8 mouse cellular contexts compared by ENCODE assay signal in the genomic region with DNA sequence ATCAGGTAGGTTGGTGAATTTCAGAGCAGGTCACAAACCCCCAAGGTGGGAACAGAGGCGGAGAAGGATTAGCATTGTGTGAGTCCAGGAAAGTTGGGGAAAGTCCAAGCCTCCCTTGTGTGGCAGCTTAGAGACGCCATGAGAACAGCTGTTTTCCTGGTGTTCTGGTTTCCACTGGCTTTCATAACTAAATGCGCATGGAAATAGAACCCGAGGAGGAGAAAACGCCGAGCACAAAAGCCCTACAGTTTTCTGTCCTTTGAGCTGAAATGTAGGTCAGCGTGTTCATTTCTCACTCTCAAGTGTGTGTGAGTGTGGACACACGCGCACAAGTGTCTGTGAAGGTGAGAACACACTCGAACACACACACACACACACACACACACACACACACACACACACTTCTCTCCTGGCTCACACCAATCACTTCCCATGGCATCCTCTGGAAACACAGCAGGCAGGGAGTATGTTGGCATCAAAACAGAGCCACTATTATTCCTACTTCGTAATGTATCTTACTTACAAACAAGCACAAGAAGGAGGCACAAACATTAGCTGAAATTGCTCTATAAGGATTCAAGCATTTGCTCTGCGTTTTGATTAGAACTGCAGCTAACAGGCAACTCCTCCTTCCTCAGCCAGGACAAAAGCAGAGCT. TPM values are rescaled to one million over a fixed set of nuclear protein-coding genes. Genes with fewer than 3 reads are reported as not detected.
DNase-seq lines count a peak whose midpoint lies in the region; ATAC-seq lines count a peak whose summit lies in the region.

No protein-coding gene starts in this region.

- H3K9ac ChIP-seq in heart, embryonic 13.5 days = no peak overlapping the region
- H3K9ac ChIP-seq in embryonic facial prominence, embryonic 12.5 days = no peak overlapping the region
- H3K9ac ChIP-seq in kidney, embryonic 16.5 days (replicated peaks; ENCODE audit: low read length) = no peak overlapping the region
- no peak overlapping the region for H3K9ac ChIP-seq in midbrain, embryonic 12.5 days (replicated peaks)
- no peak overlapping the region for H3K9ac ChIP-seq in heart, embryonic 11.5 days (ENCODE audit: low read depth, low read length)

- DNase-seq in heart, adult 11 months = no peak
- no peak for DNase-seq in spleen, adult 18-20 months
- no peak for DNase-seq in cerebellum, adult 11-12 months

- peak overlapping the region; percentile 8 for H3K27ac ChIP-seq in heart, embryonic 13.5 days (replicated peaks)
- peak overlapping the region; percentile 80 for H3K27ac ChIP-seq in embryonic facial prominence, embryonic 12.5 days
- peak overlapping the region; percentile 65 for H3K27ac ChIP-seq in kidney, embryonic 16.5 days (ENCODE audit: low read length)
- no peak overlapping the region for H3K27ac ChIP-seq in midbrain, embryonic 12.5 days (replicated peaks)
- H3K27ac ChIP-seq in heart, embryonic 11.5 days (ENCODE audit: low read depth, low read length) = no peak overlapping the region

- WGBS in heart, embryonic 13.5 days = 70% methylated on average over 12 of the region's 12 CpGs
- 49% methylated on average over 12 of the region's 12 CpGs for WGBS in embryonic facial prominence, embryonic 12.5 days
- WGBS in kidney, embryonic 16.5 days = 65% methylated on average over 12 of the region's 12 CpGs
- WGBS in midbrain, embryonic 12.5 days = 45% methylated on average over 12 of the region's 12 CpGs
- 72% methylated on average over 12 of the region's 12 CpGs for WGBS in heart, embryonic 11.5 days (ENCODE audit: insufficient replicate concordance)

- no peaks in the 10 kb centered on the region for H3K36me3 ChIP-seq in heart, embryonic 13.5 days
- H3K36me3 ChIP-seq in embryonic facial prominence, embryonic 12.5 days = no peaks in the 10 kb centered on the region
- H3K36me3 ChIP-seq in kidney, embryonic 16.5 days (ENCODE audit: insufficient read depth, low read length) = no peaks in the 10 kb centered on the region
- no peaks in the 10 kb centered on the region for H3K36me3 ChIP-seq in midbrain, embryonic 12.5 days
- H3K36me3 ChIP-seq in heart, embryonic 11.5 days (ENCODE audit: control insufficient read depth, insufficient read depth, low read length) = no peaks in the 10 kb centered on the region

- no peaks in the 10 kb centered on the region for H3K27me3 ChIP-seq in heart, embryonic 13.5 days (replicated peaks)
- no peaks in the 10 kb centered on the region for H3K27me3 ChIP-seq in embryonic facial prominence, embryonic 12.5 days
- H3K27me3 ChIP-seq in kidney, embryonic 16.5 days (ENCODE audit: insufficient read depth, low read length) = no peaks in the 10 kb centered on the region; the same call in 1 of the 2 replicates
- H3K27me3 ChIP-seq in midbrain, embryonic 12.5 days = 0 out of 2 replicates have a peak, but pooled peaks cover 3% of the 10 kb centered on the region
- no peaks in the 10 kb centered on the region for H3K27me3 ChIP-seq in heart, embryonic 11.5 days (ENCODE audit: control insufficient read depth, insufficient read depth, low read length)

- H3K9me3 ChIP-seq in heart, embryonic 13.5 days = no peaks in the 10 kb centered on the region
- H3K9me3 ChIP-seq in embryonic facial prominence, embryonic 12.5 days = no peaks in the 10 kb centered on the region
- H3K9me3 ChIP-seq in kidney, embryonic 16.5 days (ENCODE audit: low read length) = no peaks in the 10 kb centered on the region
- no peaks in the 10 kb centered on the region for H3K9me3 ChIP-seq in midbrain, embryonic 12.5 days
- no peaks in the 10 kb centered on the region for H3K9me3 ChIP-seq in heart, embryonic 11.5 days (replicated peaks; ENCODE audit: control insufficient read depth, low read length)

- no peak overlapping the region for H3K4me2 ChIP-seq in heart, embryonic 13.5 days
- H3K4me2 ChIP-seq in embryonic facial prominence, embryonic 12.5 days (replicated peaks) = no peak overlapping the region
- no peak overlapping the region for H3K4me2 ChIP-seq in kidney, embryonic 16.5 days (replicated peaks; ENCODE audit: low read depth, low read length)
- no peak overlapping the region for H3K4me2 ChIP-seq in midbrain, embryonic 12.5 days (replicated peaks)
- no peak overlapping the region for H3K4me2 ChIP-seq in heart, embryonic 11.5 days

- H3K4me1 ChIP-seq in heart, embryonic 13.5 days = peaks cover 31% of the 10 kb centered on the region
- peaks cover 26% of the 10 kb centered on the region; the same call in 1 of the 2 replicates for H3K4me1 ChIP-seq in embryonic facial prominence, embryonic 12.5 days
- peaks cover 9% of the 10 kb centered on the region for H3K4me1 ChIP-seq in kidney, embryonic 16.5 days (ENCODE audit: insufficient read depth, low read length)
- H3K4me1 ChIP-seq in midbrain, embryonic 12.5 days = peaks cover 23% of the 10 kb centered on the region
- peaks cover 15% of the 10 kb centered on the region for H3K4me1 ChIP-seq in heart, embryonic 11.5 days (ENCODE audit: control insufficient read depth, insufficient read depth, low read length)

- ATAC-seq in heart, embryonic 13.5 days (ENCODE audit: extremely low read depth, insufficient number of reproducible peaks, low FRiP score, low TSS enrichment) = no peak
- no peak; the same call in 1 of the 2 replicates for ATAC-seq in embryonic facial prominence, embryonic 12.5 days (ENCODE audit: insufficient number of reproducible peaks, insufficient read depth, low FRiP score, low TSS enrichment)
- no peak for ATAC-seq in kidney, embryonic 16.5 days (ENCODE audit: low FRiP score, low TSS enrichment)
- ATAC-seq in midbrain, embryonic 12.5 days (ENCODE audit: low FRiP score, low read depth) = 0 out of 2 replicates have a peak, but pooled peaks have one; percentile 41
- ATAC-seq in heart, embryonic 11.5 days (replicated peaks; ENCODE audit: insufficient number of reproducible peaks, low FRiP score, low TSS enrichment) = no peak

- no peak overlapping the region for H3K4me3 ChIP-seq in heart, embryonic 13.5 days
- no peak overlapping the region for H3K4me3 ChIP-seq in embryonic facial prominence, embryonic 12.5 days
- no peak overlapping the region for H3K4me3 ChIP-seq in kidney, embryonic 16.5 days (ENCODE audit: low read length)
- H3K4me3 ChIP-seq in midbrain, embryonic 12.5 days = no peak overlapping the region
- no peak overlapping the region for H3K4me3 ChIP-seq in heart, embryonic 11.5 days (ENCODE audit: low read depth, low read length)

RNA-seq across cellular contexts. Expression of a gene that starts 42.6 kb away (rescaled TPM):
- 1.0 and 1.1 TPM in 2 replicates for polyA plus RNA-seq in heart, embryonic 13.5 days (2015; fragmentation: Nextera tagmentation; extraction: Ambion mirVana)
- 1.5 and 1.6 TPM in 2 replicates for polyA plus RNA-seq in embryonic facial prominence, embryonic 12.5 days (2016; fragmentation: Nextera tagmentation; extraction: Ambion mirVana)
- 13.2 and 13.5 TPM in 2 replicates for polyA plus RNA-seq in kidney, embryonic 16.5 days (2015; fragmentation: Nextera tagmentation; extraction: Ambion mirVana)
- polyA plus RNA-seq in midbrain, embryonic 12.5 days (2016; fragmentation: Nextera tagmentation; extraction: Ambion mirVana) = 0.27 and 1.0 TPM in 2 replicates
- 0.83 and 1.1 TPM in 2 replicates for polyA plus RNA-seq in heart, embryonic 11.5 days (2014; fragmentation: Nextera tagmentation; extraction: Ambion mirVana)

Comparison
In these comparisons a context has a peak if more than half of its experiments do, and no peak if none do; other contexts are left out.
1. H3K27ac ChIP-seq: peak in heart, embryonic 13.5 days (single experiment), embryonic facial prominence, embryonic 12.5 days (single experiment) and kidney, embryonic 16.5 days (single experiment); none in midbrain, embryonic 12.5 days (single experiment) and heart, embryonic 11.5 days (single experiment).